ENCODE assay signal across 14 mouse cellular contexts in genomic region chr7:6858694-6859270, GRCm38 (mm10).
DNase-seq lines count a peak whose midpoint lies in the region; ATAC-seq lines count a peak whose summit lies in the region.
"Had no signal": no experiment of that assay in that cellular context is flagged by ENCODE, and none has a peak within 500 bp of the region (broad histone marks: within the 10 kb centered on the region; RNA-seq: fewer than 3 reads in every experiment).

No protein-coding gene starts in this region.

- peak; percentile 55 for DNase-seq in heart, adult 11 months
- no peak for DNase-seq in heart, postnatal 36 days
- no peak for DNase-seq in liver
- DNase-seq in mesoderm, embryonic 11.5 days (ENCODE audit: low read depth, low spot score) = peak; percentile 62
- DNase-seq in right cerebral cortex, postnatal 4 days = no peak
- no peak for DNase-seq in gastrocnemius, postnatal 10 days
- DNase-seq: adrenal gland, adult 2 months; B cell, adult 2 months; layer of hippocampus, adult 9-11 months; liver, embryonic 13.5 days had no signal

- 0 out of 2 replicates have a peak overlapping the region, but pooled peaks have one; percentile 30 for H3K27ac ChIP-seq in liver, embryonic 12.5 days
- peak overlapping the region; percentile 80 for H3K27ac ChIP-seq in embryonic facial prominence, embryonic 13.5 days
- H3K27ac ChIP-seq: heart, embryonic 15.5 days had no signal

- WGBS in liver, embryonic 12.5 days (ENCODE audit: insufficient replicate concordance) = 52% methylated on average over 5 of the region's 5 CpGs
- WGBS in embryonic facial prominence, embryonic 13.5 days = 23% methylated on average over 5 of the region's 5 CpGs

- H3K4me1 ChIP-seq in liver, embryonic 12.5 days = no peaks in the 10 kb centered on the region
- peaks cover 8% of the 10 kb centered on the region for H3K4me1 ChIP-seq in embryonic facial prominence, embryonic 13.5 days

- intact Hi-C loops in heart, postnatal 36 days (cut with DNase I) = no loop called here

- no peak overlapping the region for H3K4me2 ChIP-seq in liver, embryonic 12.5 days
- H3K4me2 ChIP-seq in embryonic facial prominence, embryonic 13.5 days = no peak overlapping the region
- H3K4me2 ChIP-seq: heart, embryonic 15.5 days; liver, embryonic 13.5 days had no signal

- no peak overlapping the region for H3K9ac ChIP-seq in liver, embryonic 12.5 days
- no peak overlapping the region for H3K9ac ChIP-seq in embryonic facial prominence, embryonic 13.5 days
- H3K9ac ChIP-seq: heart, embryonic 15.5 days; liver, embryonic 13.5 days had no signal

- no peak for ATAC-seq in liver, embryonic 12.5 days
- ATAC-seq in embryonic facial prominence, embryonic 13.5 days (ENCODE audit: insufficient number of reproducible peaks, insufficient read depth, low FRiP score, low TSS enrichment, low read depth) = no peak
- ATAC-seq: inflammation-experienced regulatory T-cells, adult 6 months had no signal

- H3K36me3 ChIP-seq in liver, embryonic 12.5 days = no peaks in the 10 kb centered on the region
- no peaks in the 10 kb centered on the region for H3K36me3 ChIP-seq in embryonic facial prominence, embryonic 13.5 days
- H3K36me3 ChIP-seq: heart, embryonic 15.5 days; liver, embryonic 13.5 days had no signal

- H3K9me3 ChIP-seq in liver, embryonic 12.5 days (replicated peaks) = no peaks in the 10 kb centered on the region
- no peaks in the 10 kb centered on the region for H3K9me3 ChIP-seq in embryonic facial prominence, embryonic 13.5 days
- H3K9me3 ChIP-seq: heart, embryonic 15.5 days; liver, embryonic 13.5 days had no signal

- no peak overlapping the region for H3K4me3 ChIP-seq in liver, embryonic 12.5 days
- H3K4me3 ChIP-seq in embryonic facial prominence, embryonic 13.5 days = no peak overlapping the region
- H3K4me3 ChIP-seq: heart, embryonic 15.5 days; liver, embryonic 13.5 days had no signal

- no peaks in the 10 kb centered on the region for H3K27me3 ChIP-seq in liver, embryonic 12.5 days (replicated peaks)
- no peaks in the 10 kb centered on the region for H3K27me3 ChIP-seq in embryonic facial prominence, embryonic 13.5 days
- H3K27me3 ChIP-seq: heart, embryonic 15.5 days; liver, embryonic 13.5 days had no signal

Comparison
In these comparisons a context has a peak if more than half of its experiments do, and no peak if none do; other contexts are left out.
1. DNase-seq: peak in heart, adult 11 months (single experiment) and mesoderm, embryonic 11.5 days (single experiment); none in heart, postnatal 36 days (0 of 2), liver (single experiment), right cerebral cortex, postnatal 4 days (single experiment) and gastrocnemius, postnatal 10 days (single experiment).